Mouse (Mus musculus): ENCODE results near the gene Xpot. TPM values are rescaled to one million over a fixed set of nuclear protein-coding genes. Genes with fewer than 3 reads are reported as not detected.

Gene Xpot
- 10 to 100 TPM; 12.6 to 84.7 (median 55.2) TPM for total RNA-seq (2018; cell fraction: chromatin; rRNA removed)
- total RNA-seq (2018; cell fraction: cytosol; rRNA removed) = 10 to 100 TPM; 19.9 to 35.8 (median 27.7) TPM
- total RNA-seq (2018; cell fraction: nucleus; rRNA removed) = 10 to 100 TPM; 18.0 to 55.3 (median 38.0) TPM
- polyA plus RNA-seq (2018) = 18.3 to 41.6 TPM (median 29.1 TPM) in 3 replicates

GRCm38 (mm10) chr10:121626186-121626882 is at the start of gene Xpot:
Gene Xpot (minus strand): TSS chr10:121626332.
- Histone ChIP-seq H3K79me2 (ENCODE audit: inconsistent target) (peaks cover 43% of the 10 kb centered on the region), H3K27ac (peak within 1 kb of the TSS; percentile 81), H3K36me3 (ENCODE audit: inconsistent target) (peaks cover 9% of the 10 kb centered on the region; the same call in 1 of the 2 replicates), H3K4me3 (ENCODE audit: inconsistent target) (peak within 1 kb of the TSS; percentile 73)
- under 1% methylated on average over 54 of the region's 70 CpGs for WGBS (ENCODE audit: missing documents)

GRCm38 (mm10) chr10:121669103-121669502 is 43.0 kb upstream of the Xpot start:
- WGBS (ENCODE audit: missing documents) = 94% methylated on average over 10 of the region's 10 CpGs
- Histone ChIP-seq H3K79me2 (ENCODE audit: inconsistent target) (no peaks in the 10 kb centered on the region), H3K4me3 (ENCODE audit: inconsistent target) (no peak overlapping the region), H3K36me3 (ENCODE audit: inconsistent target) (no peaks in the 10 kb centered on the region), H3K27ac (no peak overlapping the region)

- no peaks in the 10 kb centered on the region for H3K79me2 ChIP-seq (ENCODE audit: inconsistent target)
- no peak overlapping the region for H3K27ac ChIP-seq
- H3K36me3 ChIP-seq (ENCODE audit: inconsistent target) = no peaks in the 10 kb centered on the region
- WGBS (ENCODE audit: missing documents) = 70% methylated on average over 8 of the region's 8 CpGs
- H3K4me3 ChIP-seq (ENCODE audit: inconsistent target) = no peak overlapping the region
Measured at GRCm38 (mm10) chr10:121665631-121666145, 39.6 kb upstream of the Xpot start.

GRCm38 (mm10) chr10:121663599-121663998 is 37.5 kb upstream of the Xpot start:
- Histone ChIP-seq H3K4me3 (ENCODE audit: inconsistent target) (no peak overlapping the region), H3K79me2 (ENCODE audit: inconsistent target) (no peaks in the 10 kb centered on the region), H3K27ac (no peak overlapping the region), H3K36me3 (ENCODE audit: inconsistent target) (no peaks in the 10 kb centered on the region)
- WGBS (ENCODE audit: missing documents) = 86% methylated on average over 13 of the region's 13 CpGs

- Histone ChIP-seq H3K79me2 (ENCODE audit: inconsistent target) (no peaks in the 10 kb centered on the region), H3K27ac (no peak overlapping the region), H3K4me3 (ENCODE audit: inconsistent target) (no peak overlapping the region), H3K36me3 (ENCODE audit: inconsistent target) (no peaks in the 10 kb centered on the region)
- WGBS (ENCODE audit: missing documents) = 100% methylated on average over 1 of the region's 2 CpGs
Measured at GRCm38 (mm10) chr10:121662711-121663110, 36.6 kb upstream of the Xpot start.

- 94% methylated on average over 4 of the region's 4 CpGs for WGBS (ENCODE audit: missing documents)
Measured at GRCm38 (mm10) chr10:121655907-121656306, 29.8 kb upstream of the Xpot start.

GRCm38 (mm10) chr10:121653079-121653478 is 26.9 kb upstream of the Xpot start:
- H3K36me3 ChIP-seq (ENCODE audit: inconsistent target) = no peaks in the 10 kb centered on the region
- H3K79me2 ChIP-seq (ENCODE audit: inconsistent target) = no peaks in the 10 kb centered on the region
- H3K27ac ChIP-seq = no peak overlapping the region
- WGBS (ENCODE audit: missing documents) = 100% methylated on average over 1 of the region's 1 CpGs
- no peak overlapping the region for H3K4me3 ChIP-seq (ENCODE audit: inconsistent target)

More at GRCm38 (mm10) chr10:121655907-121656306, 29.8 kb upstream of the Xpot start:
- Histone ChIP-seq H3K36me3 (ENCODE audit: inconsistent target) (no peaks in the 10 kb centered on the region), H3K79me2 (ENCODE audit: inconsistent target) (no peaks in the 10 kb centered on the region), H3K4me3 (ENCODE audit: inconsistent target) (no peak overlapping the region), H3K27ac (no peak overlapping the region)

GRCm38 (mm10) chr10:121646294-121646693 is 20.2 kb upstream of the Xpot start:
- H3K79me2 ChIP-seq (ENCODE audit: inconsistent target) = no peaks in the 10 kb centered on the region
- H3K4me3 ChIP-seq (ENCODE audit: inconsistent target) = no peak overlapping the region
- no peaks in the 10 kb centered on the region for H3K36me3 ChIP-seq (ENCODE audit: inconsistent target)
- 23% methylated on average over 6 of the region's 6 CpGs for WGBS (ENCODE audit: missing documents)
- no peak overlapping the region for H3K27ac ChIP-seq

- no peak overlapping the region for H3K27ac ChIP-seq
- H3K36me3 ChIP-seq (ENCODE audit: inconsistent target) = no peaks in the 10 kb centered on the region
- WGBS (ENCODE audit: missing documents) = 18% methylated on average over 28 of the region's 28 CpGs
- H3K4me3 ChIP-seq (ENCODE audit: inconsistent target) = no peak overlapping the region
- no peaks in the 10 kb centered on the region for H3K79me2 ChIP-seq (ENCODE audit: inconsistent target)
Measured at GRCm38 (mm10) chr10:121642054-121642947, 16.2 kb upstream of the Xpot start.

GRCm38 (mm10) chr10:121641272-121642053 is 15.3 kb upstream of the Xpot start, which contains the start of gene D930020B18Rik:
Gene D930020B18Rik (plus strand): TSS chr10:121641588.
- Histone ChIP-seq H3K36me3 (ENCODE audit: inconsistent target) (no peaks in the 10 kb centered on the region), H3K4me3 (ENCODE audit: inconsistent target) (peak within 1 kb of the TSS; percentile 15; the same call in 1 of the 2 replicates), H3K79me2 (ENCODE audit: inconsistent target) (no peaks in the 10 kb centered on the region), H3K27ac (no peak within 1 kb of the TSS)
- 1% methylated on average over 68 of the region's 69 CpGs for WGBS (ENCODE audit: missing documents)

- no peaks in the 10 kb centered on the region for H3K36me3 ChIP-seq (ENCODE audit: inconsistent target)
- no peaks in the 10 kb centered on the region for H3K79me2 ChIP-seq (ENCODE audit: inconsistent target)
- peak overlapping the region; percentile 15; the same call in 1 of the 2 replicates for H3K4me3 ChIP-seq (ENCODE audit: inconsistent target)
- H3K27ac ChIP-seq = no peak overlapping the region
- WGBS (ENCODE audit: missing documents) = 16% methylated on average over 10 of the region's 10 CpGs
Measured at GRCm38 (mm10) chr10:121640944-121641271, 14.8 kb upstream of the Xpot start.

- WGBS (ENCODE audit: missing documents) = 40% methylated on average over 6 of the region's 6 CpGs
- Histone ChIP-seq H3K4me3 (ENCODE audit: inconsistent target) (no peak overlapping the region), H3K79me2 (ENCODE audit: inconsistent target) (no peaks in the 10 kb centered on the region), H3K27ac (no peak overlapping the region), H3K36me3 (ENCODE audit: inconsistent target) (no peaks in the 10 kb centered on the region)
Measured at GRCm38 (mm10) chr10:121640150-121640930, 14.2 kb upstream of the Xpot start.

GRCm38 (mm10) chr10:121639573-121639972 is 13.4 kb upstream of the Xpot start:
- H3K4me3 ChIP-seq (ENCODE audit: inconsistent target) = no peak overlapping the region
- no peak overlapping the region for H3K27ac ChIP-seq
- WGBS (ENCODE audit: missing documents) = 91% methylated on average over 5 of the region's 5 CpGs
- H3K36me3 ChIP-seq (ENCODE audit: inconsistent target) = no peaks in the 10 kb centered on the region
- H3K79me2 ChIP-seq (ENCODE audit: inconsistent target) = no peaks in the 10 kb centered on the region
